Mouse (Mus musculus): ENCODE measurements around the gene Lefty2.

DNA sequence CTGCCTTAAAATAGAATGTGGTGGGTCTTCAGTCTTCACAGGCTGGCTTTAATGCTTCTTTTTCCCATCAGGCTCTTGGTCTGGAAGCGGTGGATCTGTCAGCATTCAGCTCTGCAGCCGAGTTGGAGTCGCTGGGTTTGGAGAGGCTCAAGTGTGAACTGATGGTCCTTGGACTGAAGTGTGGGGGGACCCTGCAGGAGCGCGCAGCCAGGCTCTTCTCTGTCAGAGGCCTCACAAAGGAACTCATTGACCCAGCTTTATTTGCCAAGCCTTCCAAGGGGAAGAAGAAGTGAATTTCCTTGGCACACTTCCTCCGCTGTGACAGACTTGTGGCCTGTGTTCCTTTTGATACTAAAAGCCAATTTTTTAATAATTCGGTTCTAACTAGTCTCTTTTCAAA is 26.9 kb upstream of the Lefty2 start:
- TF ChIP-seq CTCF (IDR thresholded peaks at IDR 0.05; ENCODE audit: low read depth, low read length) (no peak), EP300 (IDR thresholded peaks at IDR 0.05; ENCODE audit: insufficient read depth, low read depth, low read length) (no peak), POLR2A (IDR thresholded peaks at IDR 0.05; ENCODE audit: insufficient read depth, low read length) (no peak)

Measured in ES-Bruce4 (cell line).